Mouse (Mus musculus) embryonic fibroblast, embryonic 13.5 days (primary cell): Measurements from ENCODE around the gene Smim12. TPM values are rescaled to one million over a fixed set of nuclear protein-coding genes. Genes with fewer than 3 reads are reported as not detected.

Experiments
- H3K27ac ChIP-seq: 2 replicates; pipeline ENCODE4 v1.5.1; 2012; ENCODE audit warnings: low read length, control low read depth, inconsistent platforms; ENCODE audit not compliant: insufficient read depth
- H3K4me1 ChIP-seq: 2 replicates; pipeline ENCODE4 v1.6.1; 2011; ENCODE audit warnings: low read length; ENCODE audit not compliant: control insufficient read depth, insufficient read depth
- H3K4me3 ChIP-seq: 2 replicates; pipeline ENCODE4 v1.5.1; 2011; ENCODE audit warnings: mild to moderate bottlenecking, control low read depth, low read length; ENCODE audit not compliant: insufficient read depth
- CTCF ChIP-seq: IDR thresholded peaks from 2 replicates; pipeline ENCODE4 v1.5.1; 2011; ENCODE audit warnings: mild to moderate bottlenecking, control low read depth, low read length, moderate library complexity, borderline replicate concordance; ENCODE audit not compliant: insufficient read depth
- POLR2A ChIP-seq: IDR thresholded peaks from 2 replicates; pipeline ENCODE4 v1.6.1; 2011; ENCODE audit warnings: low read depth, mild to moderate bottlenecking, control low read depth, low read length, moderate library complexity
- polyA plus RNA-seq: library from polyadenylated mRNA; stranded (reverse); fragments of >200 nt; gene quantifications from 2 replicates; pipeline ENCODE4 v1.2.4, GENCODE M21; 2011; ENCODE audit warnings: low read depth; ENCODE audit not compliant: missing spikeins, insufficient read length

The Smim12 gene
- polyA plus RNA-seq, 1 experiment, result 18.1 TPM

DNA sequence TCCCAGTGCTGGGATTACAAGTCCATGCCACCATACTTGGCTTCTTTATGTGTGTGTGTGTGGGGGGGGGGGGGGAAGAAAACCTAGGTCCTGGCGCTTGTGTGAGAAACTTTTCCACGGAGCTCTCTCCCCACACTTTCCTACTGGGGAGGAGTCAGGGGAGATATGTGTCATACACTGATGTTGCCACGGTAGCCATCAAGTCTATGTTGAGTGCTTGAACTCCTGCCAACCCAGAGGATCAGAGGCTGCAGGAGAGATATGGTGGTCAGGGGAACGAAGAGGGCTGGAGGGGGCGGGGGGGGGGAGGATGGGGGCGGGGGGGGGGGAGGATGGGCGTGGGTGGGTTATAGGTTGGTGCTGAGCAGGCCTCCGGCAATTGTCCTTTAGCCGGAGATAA, 27.8 kb upstream of the Smim12 start:
- Histone ChIP-seq H3K4me3 (no peak overlapping the region), H3K27ac (no peak overlapping the region), H3K4me1 (no peaks in the 10 kb centered on the region)
- no peak for TF ChIP-seq POLR2A
- no peak for TF ChIP-seq CTCF

DNA sequence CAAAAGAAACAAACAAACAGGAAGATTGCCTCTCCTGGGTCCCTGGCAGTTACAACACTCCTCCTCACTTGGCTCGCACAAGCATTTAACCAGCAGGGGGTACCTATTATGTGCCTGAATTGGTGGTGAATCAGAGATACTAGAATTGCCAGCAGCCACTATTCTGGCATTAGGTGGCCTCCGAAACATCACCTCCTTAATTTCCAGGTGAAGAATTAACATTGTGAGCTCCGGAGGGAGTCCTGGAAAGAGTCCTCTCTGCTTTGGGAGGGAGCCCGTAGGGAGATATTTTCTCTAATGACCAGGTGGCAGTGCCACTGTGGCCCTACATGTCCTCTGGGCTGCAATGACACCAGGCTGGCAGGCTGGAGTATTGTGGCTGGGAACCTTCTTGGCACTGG, 27.3 kb upstream of the Smim12 start:
- Histone ChIP-seq H3K4me1 (no peaks in the 10 kb centered on the region), H3K4me3 (no peak overlapping the region), H3K27ac (no peak overlapping the region)
- TF ChIP-seq CTCF (no peak), POLR2A (no peak)

DNA sequence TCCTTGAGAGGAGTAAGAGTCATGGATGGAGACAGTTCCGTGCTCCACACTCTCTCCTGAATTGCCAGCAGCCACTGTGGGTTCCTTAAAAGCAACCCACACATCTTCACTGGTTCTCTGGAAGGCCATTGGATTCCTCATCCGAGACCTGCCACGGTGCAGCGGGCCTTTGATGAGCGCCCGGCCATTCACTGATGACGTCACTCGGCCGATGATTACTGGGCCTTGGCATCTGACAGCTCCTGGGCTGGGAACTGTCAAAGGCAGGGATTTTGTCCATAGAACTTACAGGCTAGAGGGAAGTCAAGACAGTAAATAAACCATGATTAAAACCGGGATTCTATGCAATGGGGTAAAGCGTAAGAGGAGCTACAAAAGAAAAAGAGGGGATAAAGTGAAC, 26.5 kb upstream of the Smim12 start:
- H3K4me1 ChIP-seq, result no peaks in the 10 kb centered on the region
- TF ChIP-seq CTCF (no peak), POLR2A (no peak)
- H3K27ac ChIP-seq, result no peak overlapping the region
- H3K4me3 ChIP-seq, result no peak overlapping the region

DNA sequence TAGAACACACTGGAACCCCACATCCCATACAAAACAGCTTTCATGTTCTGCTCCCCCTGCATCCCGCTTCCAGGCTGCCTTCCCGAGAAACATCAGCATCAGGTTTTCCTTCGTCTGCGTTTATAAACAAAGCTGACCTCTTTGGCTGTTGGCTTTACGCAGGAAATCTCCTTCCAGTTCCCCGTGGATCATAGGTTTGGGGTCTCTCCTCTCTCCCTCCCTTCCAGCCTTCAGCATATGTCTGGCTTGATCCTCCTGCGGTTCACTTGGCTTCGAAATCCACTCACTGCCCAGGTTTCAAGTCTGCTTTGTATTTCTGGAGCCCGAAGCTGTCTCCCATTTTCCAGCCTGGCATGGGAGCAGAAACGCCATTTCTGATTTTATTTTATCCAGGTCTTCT, 20.3 kb upstream of the Smim12 start:
- no peak overlapping the region for H3K27ac ChIP-seq
- H3K4me1 ChIP-seq, result no peaks in the 10 kb centered on the region
- TF ChIP-seq CTCF (no peak), POLR2A (no peak)
- no peak overlapping the region for H3K4me3 ChIP-seq

DNA sequence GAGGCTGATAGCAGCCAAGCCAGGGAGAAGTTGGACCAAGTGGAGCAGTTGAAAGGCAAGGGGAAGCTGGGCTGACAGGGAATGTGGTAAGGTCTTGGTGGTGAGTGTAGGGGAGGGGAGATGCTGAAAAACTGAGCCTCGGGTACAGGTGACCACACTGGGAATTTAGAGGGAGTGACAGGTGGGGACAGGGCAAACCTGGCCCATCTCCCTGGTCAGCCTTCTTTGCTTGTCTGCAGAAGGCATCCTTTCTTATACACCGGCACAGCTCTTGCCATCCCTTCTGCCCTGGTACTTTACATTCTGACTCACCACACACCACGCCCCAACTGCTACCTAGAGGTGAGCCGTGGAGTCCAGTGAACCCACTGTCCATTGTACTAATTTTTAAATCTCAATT, 19.8 kb upstream of the Smim12 start:
- Histone ChIP-seq H3K27ac (no peak overlapping the region), H3K4me3 (no peak overlapping the region), H3K4me1 (no peaks in the 10 kb centered on the region)
- TF ChIP-seq CTCF (no peak), POLR2A (no peak)

DNA sequence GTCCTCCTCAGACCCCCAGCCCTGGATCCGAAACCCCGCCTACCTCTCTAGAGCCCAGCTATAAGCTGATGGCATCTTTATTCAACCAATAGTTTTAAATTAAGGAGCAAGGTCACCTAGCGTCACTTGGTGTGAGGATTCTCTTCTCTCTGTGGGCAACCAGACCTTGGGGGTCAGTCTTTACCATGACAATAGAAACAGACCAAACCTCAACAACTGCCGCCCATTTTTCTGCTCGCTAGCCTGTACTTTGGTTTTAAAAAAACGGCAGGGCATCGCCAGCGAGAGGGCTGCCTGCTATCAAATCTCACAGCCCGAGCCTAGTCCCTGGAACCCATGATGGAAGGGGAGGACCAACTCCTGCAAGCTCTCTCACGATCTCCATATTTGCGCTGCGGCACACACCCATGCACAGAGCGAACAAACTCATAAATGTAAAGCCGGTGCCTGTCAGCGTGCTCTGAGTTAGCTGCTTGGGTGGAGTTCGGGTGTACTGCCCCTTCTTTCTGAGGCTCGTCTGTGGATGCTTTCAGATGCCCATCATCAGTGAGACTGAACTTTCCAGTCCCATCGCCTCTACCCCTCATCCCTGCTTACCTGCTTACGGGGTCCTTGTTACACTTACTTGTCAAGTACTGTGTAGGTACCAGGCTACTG, 19.0 kb upstream of the Smim12 start:
- no peak overlapping the region for H3K4me3 ChIP-seq
- TF ChIP-seq POLR2A (no peak), CTCF (no peak)

DNA sequence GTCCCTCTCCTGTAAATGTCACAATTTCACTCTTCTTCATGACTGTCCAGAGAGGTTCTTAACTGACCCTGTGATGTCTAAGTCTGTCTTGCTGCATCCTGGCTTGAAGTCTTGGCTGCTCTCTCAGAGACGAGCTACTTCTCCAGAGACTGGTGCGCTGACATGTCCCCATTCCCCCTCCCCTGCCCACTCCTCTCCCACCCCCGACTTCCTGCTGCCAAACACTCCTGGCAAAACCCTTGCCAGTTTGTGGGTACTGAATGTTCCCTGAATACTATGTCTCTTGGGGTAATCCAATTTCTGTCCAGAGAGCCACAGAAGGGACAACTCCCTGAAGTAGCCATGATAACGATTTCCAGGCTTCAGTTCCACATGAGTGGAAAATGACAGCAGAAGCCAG, 17.5 kb upstream of the Smim12 start:
- TF ChIP-seq POLR2A (no peak), CTCF (no peak)
- no peaks in the 10 kb centered on the region for H3K4me1 ChIP-seq
- no peak overlapping the region for H3K4me3 ChIP-seq
- H3K27ac ChIP-seq, result no peak overlapping the region

More for the DNA sequence above, 19.0 kb upstream of the Smim12 start:
- Histone ChIP-seq H3K4me1 (no peaks in the 10 kb centered on the region), H3K27ac (no peak overlapping the region)

DNA sequence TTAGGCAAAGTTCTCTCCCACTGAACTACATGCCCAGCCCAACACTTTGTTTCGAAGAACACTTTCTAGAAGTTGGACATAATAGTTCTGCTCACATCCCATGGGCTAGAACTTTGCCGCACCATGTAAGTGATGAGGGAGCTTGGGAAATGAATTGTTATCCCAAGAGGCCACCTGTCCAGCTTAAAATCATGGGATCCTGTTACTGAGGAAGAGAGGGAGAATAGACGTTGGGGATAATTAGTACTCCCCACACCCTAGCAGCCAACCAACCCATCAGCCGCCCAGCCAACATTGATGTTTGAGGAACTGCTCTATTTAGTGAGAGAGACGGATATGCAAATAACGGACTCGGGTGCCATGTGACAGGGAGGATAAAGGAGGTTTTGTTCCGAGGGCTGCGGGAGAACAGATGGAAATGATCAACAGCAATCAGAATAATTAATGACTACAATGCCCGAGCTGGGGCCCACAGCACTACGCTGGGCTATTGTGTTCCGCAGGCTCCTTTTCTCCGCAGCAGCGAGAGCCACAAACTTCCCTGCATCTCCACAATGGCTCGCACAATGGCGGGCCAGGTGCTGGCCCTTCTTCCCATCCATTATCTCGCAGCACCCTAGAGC, 16.4 kb upstream of the Smim12 start:
- Histone ChIP-seq H3K27ac (no peak overlapping the region), H3K4me1 (no peaks in the 10 kb centered on the region), H3K4me3 (no peak overlapping the region)
- TF ChIP-seq CTCF, result no peak
- TF ChIP-seq POLR2A, result no peak

DNA sequence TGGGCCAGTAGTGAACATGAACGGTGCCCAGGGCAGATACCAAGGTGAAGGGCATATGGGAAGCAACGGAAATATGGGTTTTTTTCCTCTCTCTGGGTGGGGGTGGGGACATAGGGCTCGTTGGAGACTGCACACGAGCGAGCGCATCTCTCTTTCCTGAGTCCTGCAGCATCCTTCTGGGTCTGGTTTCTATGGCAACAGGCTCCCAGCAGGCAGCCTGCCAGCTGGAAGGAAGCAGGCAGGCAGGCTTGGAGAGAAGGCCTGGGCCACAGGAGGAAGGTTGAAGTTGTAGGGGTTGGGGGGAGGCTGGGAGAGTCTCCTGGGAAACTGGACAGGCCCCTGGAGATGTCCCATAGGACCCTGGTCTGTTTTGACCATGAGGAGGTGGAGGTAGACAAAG, 11.6 kb upstream of the Smim12 start:
- H3K27ac ChIP-seq, result no peak overlapping the region
- H3K4me1 ChIP-seq, result no peaks in the 10 kb centered on the region
- TF ChIP-seq CTCF, result no peak
- no peak for TF ChIP-seq POLR2A
- H3K4me3 ChIP-seq, result no peak overlapping the region

DNA sequence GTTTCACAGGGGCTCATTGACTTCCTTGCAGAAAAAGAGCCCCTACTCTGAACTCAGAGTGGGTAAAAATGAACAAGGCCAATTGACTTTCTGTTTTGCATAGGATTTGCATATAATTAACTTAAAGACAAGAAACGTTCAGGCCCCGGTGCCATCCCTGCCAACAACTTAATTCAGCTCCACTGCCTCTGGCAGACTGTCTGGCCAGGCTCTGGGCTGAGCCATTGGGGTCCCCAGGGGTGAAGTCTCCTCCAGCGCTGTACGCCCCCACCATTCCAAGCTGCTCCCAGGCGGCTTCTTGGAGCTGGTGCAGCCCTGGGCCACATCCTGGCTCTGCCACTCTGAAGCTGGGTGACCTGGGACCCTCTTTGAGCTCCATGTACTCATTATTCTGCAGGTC, 11.0 kb upstream of the Smim12 start:
- Histone ChIP-seq H3K4me3 (no peak overlapping the region), H3K4me1 (no peaks in the 10 kb centered on the region), H3K27ac (no peak overlapping the region)
- no peak for TF ChIP-seq POLR2A
